ENCODE assay signal across 10 mouse cellular contexts in the genomic region with DNA sequence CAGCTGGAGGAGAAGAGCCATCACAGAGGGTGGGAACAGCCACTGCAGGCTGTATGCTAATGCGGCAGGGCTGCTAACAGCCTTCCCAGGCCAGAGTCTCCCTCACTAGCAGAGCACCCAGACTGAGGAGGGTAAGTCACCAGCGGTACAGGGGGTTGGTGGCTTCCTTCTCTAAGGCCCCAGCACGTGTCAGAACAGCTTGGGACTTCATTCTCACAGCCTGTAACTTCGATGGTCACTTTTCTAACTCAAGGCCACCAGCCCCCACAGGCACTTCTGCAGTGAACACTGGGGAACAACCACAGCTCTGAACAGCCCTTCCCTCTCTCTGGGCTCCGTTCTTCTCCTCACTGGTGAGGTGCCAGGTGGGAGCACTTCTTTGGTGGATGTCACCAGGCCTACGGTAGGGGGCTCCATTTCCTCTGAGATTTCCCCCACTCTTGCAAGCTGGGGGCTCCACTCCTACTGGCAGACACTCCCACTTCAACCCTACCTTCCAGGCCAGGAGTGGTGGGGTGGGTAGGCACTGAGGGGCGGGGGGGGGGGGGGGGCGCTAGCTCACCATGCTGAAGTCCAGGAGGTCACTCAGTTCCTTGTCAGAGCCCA. TPM values are rescaled to one million over a fixed set of nuclear protein-coding genes. Genes with fewer than 3 reads are reported as not detected.
DNase-seq lines count a peak whose midpoint lies in the region; ATAC-seq and TF ChIP-seq lines count a peak whose summit lies in the region.
"Had no signal": no experiment of that assay in that cellular context is flagged by ENCODE, and none has a peak within 500 bp of the region (broad histone marks: within the 10 kb centered on the region; RNA-seq: fewer than 3 reads in every experiment).

No protein-coding gene starts in this region.

- H3K27ac ChIP-seq in hindbrain, embryonic 13.5 days, result peak overlapping the region; percentile 18; the same call in 1 of the 2 replicates
- H3K27ac ChIP-seq in hindbrain, embryonic 12.5 days, result no peak overlapping the region
- H3K27ac ChIP-seq in CH12.LX (ENCODE audit: insufficient read depth, low read depth), result peak overlapping the region; percentile 96
- H3K27ac ChIP-seq in limb, embryonic 13.5 days, result no peak overlapping the region
- H3K27ac ChIP-seq: lung, embryonic 15.5 days had no signal

- H3K4me3 ChIP-seq in hindbrain, embryonic 13.5 days, result no peak overlapping the region
- H3K4me3 ChIP-seq in hindbrain, embryonic 12.5 days, result no peak overlapping the region
- H3K4me3 ChIP-seq in CH12.LX (replicated peaks in 1 of 3; ENCODE audit: low read depth in 2 of 3, low read length in 2 of 3, poor library complexity in 1 of 3), result peak overlapping the region; percentile 38 to 97 (median 97)
- H3K4me3 ChIP-seq in limb, embryonic 13.5 days, result peak overlapping the region; percentile 95; the same call in 1 of the 2 replicates

- 78% methylated on average over 8 of the region's 8 CpGs for WGBS in hindbrain, embryonic 13.5 days
- 73% methylated on average over 8 of the region's 8 CpGs for WGBS in hindbrain, embryonic 12.5 days
- 66% methylated on average over 6 of the region's 8 CpGs for WGBS in limb, embryonic 13.5 days

- H3K9ac ChIP-seq in hindbrain, embryonic 13.5 days, result peak overlapping the region; percentile 29; the same call in 1 of the 2 replicates
- no peak overlapping the region for H3K9ac ChIP-seq in hindbrain, embryonic 12.5 days
- peak overlapping the region; percentile 99 for H3K9ac ChIP-seq in CH12.LX (ENCODE audit: insufficient read depth, low read depth)
- peak overlapping the region; percentile 99; the same call in 1 of the 2 replicates for H3K9ac ChIP-seq in limb, embryonic 13.5 days

- in situ Hi-C loops in CH12.LX (cut with MboI; ENCODE audit: low pct_ligation_motif_present, low pct_unique_long_range_greater_than_20kb, low sequenced_read_pairs), result loop anchor here (25.0 kb wide), 1 partner anchor 257 kb away; the partner anchor contains the start of gene Mknk2

- no peak overlapping the region for H3K4me2 ChIP-seq in hindbrain, embryonic 13.5 days
- no peak overlapping the region; the same call in 1 of the 2 replicates for H3K4me2 ChIP-seq in hindbrain, embryonic 12.5 days (replicated peaks)
- H3K4me2 ChIP-seq in CH12.LX (ENCODE audit: insufficient read depth, low read depth, poor library complexity, severe bottlenecking), result peak overlapping the region; percentile 82
- peak overlapping the region; percentile 90 for H3K4me2 ChIP-seq in limb, embryonic 13.5 days (replicated peaks)

- no peaks in the 10 kb centered on the region for H3K27me3 ChIP-seq in hindbrain, embryonic 13.5 days
- no peaks in the 10 kb centered on the region for H3K27me3 ChIP-seq in hindbrain, embryonic 12.5 days
- no peaks in the 10 kb centered on the region for H3K27me3 ChIP-seq in CH12.LX (replicated peaks)
- H3K27me3 ChIP-seq in limb, embryonic 13.5 days, result no peaks in the 10 kb centered on the region
- H3K27me3 ChIP-seq: lung, embryonic 15.5 days had no signal

- DNase-seq in CH12.LX (ENCODE audit: extremely low read depth), result no peak
- peak; percentile 55 for DNase-seq in ZHBTc4 (ENCODE audit: low read depth, low spot score)
- no peak for DNase-seq in layer of hippocampus, postnatal 36 days
- DNase-seq in heart, postnatal 4 days, result no peak
- DNase-seq in adrenal gland, adult 8-10 months, result no peak
- DNase-seq: right cerebral cortex, postnatal 4 days had no signal

- peak; percentile 28 for TF ChIP-seq RAD21 in CH12.LX (IDR thresholded peaks at IDR 0.05; ENCODE audit: low read depth, low read length)

- no peaks in the 10 kb centered on the region for H3K9me3 ChIP-seq in hindbrain, embryonic 13.5 days
- no peaks in the 10 kb centered on the region for H3K9me3 ChIP-seq in hindbrain, embryonic 12.5 days (replicated peaks)
- peaks cover 10% of the 10 kb centered on the region for H3K9me3 ChIP-seq in CH12.LX (replicated peaks; ENCODE audit: low read length)
- no peaks in the 10 kb centered on the region for H3K9me3 ChIP-seq in limb, embryonic 13.5 days
- H3K9me3 ChIP-seq: lung, embryonic 15.5 days had no signal

- no peak for TF ChIP-seq EP300 in CH12.LX (IDR thresholded peaks at IDR 0.05; ENCODE audit: low read length)

- H3K79me2 ChIP-seq in CH12.LX (replicated peaks; ENCODE audit: control insufficient read depth, extremely low read depth, insufficient read depth, poor library complexity, severe bottlenecking), result peaks cover 59% of the 10 kb centered on the region

- peaks cover 55% of the 10 kb centered on the region for H3K36me3 ChIP-seq in hindbrain, embryonic 13.5 days
- H3K36me3 ChIP-seq in hindbrain, embryonic 12.5 days, result peaks cover 54% of the 10 kb centered on the region
- peaks cover 45 to 53% of the 10 kb centered on the region in 2 experiments for H3K36me3 ChIP-seq in CH12.LX (replicated peaks in 1 of 2; ENCODE audit: control insufficient read depth in 1 of 2, insufficient read depth in 1 of 2, low read length in 1 of 2)
- peaks cover 58% of the 10 kb centered on the region for H3K36me3 ChIP-seq in limb, embryonic 13.5 days

- 0 out of 2 replicates have a peak, but pooled peaks have one; percentile 28 for TF ChIP-seq POLR2A in CH12.LX (IDR thresholded peaks at IDR 0.05; ENCODE audit: low read depth, low read length)

- peaks cover 35% of the 10 kb centered on the region for H3K4me1 ChIP-seq in hindbrain, embryonic 13.5 days (replicated peaks)
- peaks cover 22% of the 10 kb centered on the region for H3K4me1 ChIP-seq in hindbrain, embryonic 12.5 days
- peaks cover 28 to 56% of the 10 kb centered on the region in 2 experiments for H3K4me1 ChIP-seq in CH12.LX (ENCODE audit: control insufficient read depth in 1 of 2, insufficient read depth in 2 of 2)
- H3K4me1 ChIP-seq in limb, embryonic 13.5 days, result peaks cover 18% of the 10 kb centered on the region

- no peak for ATAC-seq in hindbrain, embryonic 13.5 days (ENCODE audit: low FRiP score)
- ATAC-seq in hindbrain, embryonic 12.5 days (ENCODE audit: low FRiP score), result no peak
- no peak for ATAC-seq in limb, embryonic 13.5 days (ENCODE audit: low FRiP score, low read depth)

- peak in 1 of 2 experiments; percentile 43; a peak in 2 of 4 replicates for TF ChIP-seq CTCF in CH12.LX (conservative IDR thresholded peaks at IDR 0.05 in 1 of 2, IDR thresholded peaks at IDR 0.05 in 1 of 2; ENCODE audit: low read depth in 2 of 2, low read length in 2 of 2)

- dilution Hi-C loops in CH12.LX (cut with MboI; ENCODE audit: extremely low pct_ligation_motif_present, extremely low pct_unique_long_range_greater_than_20kb, low sequenced_read_pairs), result no loop called here

TF ChIP-seq in CH12.LX, 34 proteins besides CTCF, POLR2A, EP300 and RAD21 (continues in another document):
- TF ChIP-seq CHD2 (IDR thresholded peaks at IDR 0.05; ENCODE audit: low read length) (no peak), NRF1 (IDR thresholded peaks at IDR 0.05; ENCODE audit: low read depth, low read length) (no peak), MAX (IDR thresholded peaks at IDR 0.05; ENCODE audit: low read length) (peak; percentile 43), MYC (IDR thresholded peaks at IDR 0.05; ENCODE audit: low read depth, low read length) (peak; percentile 51; the same call in 1 of the 2 replicates), BHLHE40 (IDR thresholded peaks at IDR 0.05; ENCODE audit: low read depth, low read length) (peak; percentile 69), RCOR1 (conservative IDR thresholded peaks at IDR 0.05; ENCODE audit: low read depth, low read length) (no peak)

RNA-seq across cellular contexts. Expression of gene Tcf3, which starts 3.0 kb away (rescaled TPM):
- 60.9 and 62.5 TPM in 2 replicates for polyA plus RNA-seq in hindbrain, embryonic 13.5 days (2015; fragmentation: Nextera tagmentation; extraction: Ambion mirVana)
- 176 and 178 TPM in 2 replicates for polyA plus RNA-seq in hindbrain, embryonic 12.5 days (2016; fragmentation: Nextera tagmentation; extraction: Ambion mirVana)
- total RNA-seq in CH12.LX (2012; rRNA removed), result 179 and 207 TPM in 2 replicates
- total RNA-seq in CH12.LX (2014; rRNA removed), result 139 and 146 TPM in 2 replicates
- 208 and 223 TPM in 2 replicates for polyA plus RNA-seq in CH12.LX (2012; ENCODE audit: insufficient read length, low read depth)
- polyA plus RNA-seq in limb, embryonic 13.5 days (2015; fragmentation: Nextera tagmentation; extraction: Ambion mirVana), result 153 and 157 TPM in 2 replicates
- 10 to 100 TPM; 30.5 to 30.6 TPM for total RNA-seq in layer of hippocampus, postnatal 36 days (2021)
- total RNA-seq in heart, postnatal 4 days (2021), result 10 to 100 TPM; 58.6 to 60.1 TPM
- total RNA-seq in adrenal gland, adult 8-10 months (2022), result 10 to 100 TPM; 56.7 to 75.7 (median 66.8) TPM

RNA-seq across cellular contexts. Expression of gene Uqcr11, which starts 23.8 kb away (rescaled TPM):
- polyA plus RNA-seq in hindbrain, embryonic 13.5 days (2015; fragmentation: Nextera tagmentation; extraction: Ambion mirVana), result 575 and 577 TPM in 2 replicates
- polyA plus RNA-seq in hindbrain, embryonic 12.5 days (2016; fragmentation: Nextera tagmentation; extraction: Ambion mirVana), result 312 and 406 TPM in 2 replicates
- total RNA-seq in CH12.LX (2012; rRNA removed), result 466 and 529 TPM in 2 replicates
- total RNA-seq in CH12.LX (2014; rRNA removed), result 442 and 444 TPM in 2 replicates
- 206 and 248 TPM in 2 replicates for polyA plus RNA-seq in CH12.LX (2012; ENCODE audit: insufficient read length, low read depth)
- polyA plus RNA-seq in limb, embryonic 13.5 days (2015; fragmentation: Nextera tagmentation; extraction: Ambion mirVana), result 443 and 459 TPM in 2 replicates
- 100 to 1,000 TPM; 443 to 467 TPM for total RNA-seq in layer of hippocampus, postnatal 36 days (2021)
- 1,000 to 10,000 TPM; 1,257 to 1,372 TPM for total RNA-seq in heart, postnatal 4 days (2021)
- 100 to 1,000 TPM; 515 to 715 (median 604) TPM for total RNA-seq in adrenal gland, adult 8-10 months (2022)

RNA-seq across cellular contexts. Expression of gene Mbd3, which starts 31.1 kb away (rescaled TPM):
- 230 TPM in 2 replicates for polyA plus RNA-seq in hindbrain, embryonic 13.5 days (2015; fragmentation: Nextera tagmentation; extraction: Ambion mirVana)
- 275 and 296 TPM in 2 replicates for polyA plus RNA-seq in hindbrain, embryonic 12.5 days (2016; fragmentation: Nextera tagmentation; extraction: Ambion mirVana)
- total RNA-seq in CH12.LX (2012; rRNA removed), result 61.9 and 67.0 TPM in 2 replicates
- 48.7 and 51.5 TPM in 2 replicates for total RNA-seq in CH12.LX (2014; rRNA removed)
- polyA plus RNA-seq in CH12.LX (2012; ENCODE audit: insufficient read length, low read depth), result 131 and 133 TPM in 2 replicates
- 276 and 288 TPM in 2 replicates for polyA plus RNA-seq in limb, embryonic 13.5 days (2015; fragmentation: Nextera tagmentation; extraction: Ambion mirVana)
- 100 to 1,000 TPM; 148 to 156 TPM for total RNA-seq in layer of hippocampus, postnatal 36 days (2021)
- total RNA-seq in heart, postnatal 4 days (2021), result 100 to 1,000 TPM; 137 to 140 TPM
- total RNA-seq in adrenal gland, adult 8-10 months (2022), result 100 to 1,000 TPM; 147 to 161 (median 156) TPM

RNA-seq across cellular contexts. Expression of gene Mex3d, which starts 43.0 kb away (rescaled TPM):
- 14.8 and 16.5 TPM in 2 replicates for polyA plus RNA-seq in hindbrain, embryonic 13.5 days (2015; fragmentation: Nextera tagmentation; extraction: Ambion mirVana)
- polyA plus RNA-seq in hindbrain, embryonic 12.5 days (2016; fragmentation: Nextera tagmentation; extraction: Ambion mirVana), result 21.4 and 24.8 TPM in 2 replicates
- 8.4 and 8.5 TPM in 2 replicates for total RNA-seq in CH12.LX (2012; rRNA removed)
- 4.9 and 6.6 TPM in 2 replicates for total RNA-seq in CH12.LX (2014; rRNA removed)
- 4.7 and 5.9 TPM in 2 replicates for polyA plus RNA-seq in CH12.LX (2012; ENCODE audit: insufficient read length, low read depth)
- 9.2 and 9.5 TPM in 2 replicates for polyA plus RNA-seq in limb, embryonic 13.5 days (2015; fragmentation: Nextera tagmentation; extraction: Ambion mirVana)
- 10 to 100 TPM; 18.2 to 18.4 TPM for total RNA-seq in layer of hippocampus, postnatal 36 days (2021)
- total RNA-seq in heart, postnatal 4 days (2021), result 10 to 100 TPM; 20.2 to 22.2 TPM
- 10 to 100 TPM; 17.4 to 21.6 (median 20.8) TPM for total RNA-seq in adrenal gland, adult 8-10 months (2022)

Comparison
In these comparisons a context has a peak if more than half of its experiments do, and no peak if none do; other contexts are left out.
1. H3K27ac ChIP-seq: peak in hindbrain, embryonic 13.5 days (single experiment) and CH12.LX (single experiment); none in hindbrain, embryonic 12.5 days (single experiment) and limb, embryonic 13.5 days (single experiment).
2. H3K4me2 ChIP-seq: peak in CH12.LX (single experiment) and limb, embryonic 13.5 days (single experiment); none in hindbrain, embryonic 13.5 days (single experiment) and hindbrain, embryonic 12.5 days (single experiment).
3. H3K4me3 ChIP-seq: peak in CH12.LX (3 of 3) and limb, embryonic 13.5 days (single experiment); none in hindbrain, embryonic 13.5 days (single experiment) and hindbrain, embryonic 12.5 days (single experiment).